9 mouse cellular contexts compared by ENCODE assay signal in the genomic region with DNA sequence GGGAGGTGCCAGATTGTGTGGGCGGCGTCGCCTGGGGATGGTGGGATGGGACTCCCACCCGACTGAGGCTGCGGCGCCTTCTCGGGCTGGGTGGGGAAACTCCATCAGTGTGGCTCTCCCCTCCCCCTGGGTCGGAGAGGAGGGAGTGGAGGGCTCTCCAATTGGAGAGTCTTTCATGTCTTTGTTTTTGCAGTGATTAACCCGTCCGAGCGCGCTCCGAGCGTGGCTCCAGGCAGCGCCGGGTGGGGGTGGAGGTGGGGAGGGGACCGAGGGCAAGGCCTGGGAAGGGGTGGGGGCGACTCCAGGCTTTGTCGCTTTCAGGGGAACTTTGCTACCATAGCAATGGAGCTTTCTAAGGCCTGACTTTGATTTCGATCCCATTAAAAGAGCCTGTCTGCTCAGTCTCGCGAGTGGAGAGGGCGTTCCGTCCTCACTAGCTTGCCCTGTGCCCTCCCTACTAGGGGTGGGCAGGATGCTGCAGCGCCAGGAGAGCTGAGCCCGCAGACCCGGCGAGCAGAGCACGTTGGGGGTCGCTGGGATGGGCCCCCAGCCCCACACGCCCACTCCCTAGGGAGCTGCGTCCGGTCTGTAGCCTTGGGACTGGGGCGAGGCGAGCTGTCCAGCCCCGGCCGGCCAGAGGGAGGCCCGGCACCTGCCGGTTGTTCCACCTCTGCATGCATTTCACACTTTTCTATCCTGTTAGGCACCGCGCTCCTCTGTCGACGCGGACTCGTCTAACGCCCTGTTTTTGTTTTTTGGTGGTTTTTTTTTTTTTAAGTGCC. TPM values are rescaled to one million over a fixed set of nuclear protein-coding genes. Genes with fewer than 3 reads are reported as not detected.
DNase-seq lines count a peak whose midpoint lies in the region; ATAC-seq and TF ChIP-seq lines count a peak whose summit lies in the region.
"Had no signal": no experiment of that assay in that cellular context is flagged by ENCODE, and none has a peak within 500 bp of the region (broad histone marks: within the 10 kb centered on the region; RNA-seq: fewer than 3 reads in every experiment).

No protein-coding gene starts in this region.

- H3K27me3 ChIP-seq in embryonic facial prominence, embryonic 11.5 days (ENCODE audit: control insufficient read depth, insufficient read depth, low read length), result peaks cover 21% of the 10 kb centered on the region
- peaks cover 19% of the 10 kb centered on the region for H3K27me3 ChIP-seq in hindbrain, postnatal 0 days (ENCODE audit: insufficient read depth, low read length)
- peaks cover 45% of the 10 kb centered on the region for H3K27me3 ChIP-seq in midbrain, embryonic 15.5 days (replicated peaks)

- H3K9ac ChIP-seq in embryonic facial prominence, embryonic 11.5 days (replicated peaks; ENCODE audit: low read length), result peak overlapping the region; percentile 56
- H3K9ac ChIP-seq in hindbrain, postnatal 0 days (replicated peaks; ENCODE audit: low read length), result peak overlapping the region; percentile 46
- peak overlapping the region; percentile 9; the same call in 1 of the 2 replicates for H3K9ac ChIP-seq in midbrain, embryonic 15.5 days

- 0% methylated on average over 45 of the region's 46 CpGs for WGBS in embryonic facial prominence, embryonic 11.5 days
- WGBS in hindbrain, postnatal 0 days, result 1% methylated on average over 46 of the region's 46 CpGs
- under 1% methylated on average over 46 of the region's 46 CpGs for WGBS in midbrain, embryonic 15.5 days

- H3K9me3 ChIP-seq in embryonic facial prominence, embryonic 11.5 days (replicated peaks; ENCODE audit: control insufficient read depth, low read length), result no peaks in the 10 kb centered on the region
- no peaks in the 10 kb centered on the region for H3K9me3 ChIP-seq in hindbrain, postnatal 0 days (ENCODE audit: low read length)
- no peaks in the 10 kb centered on the region for H3K9me3 ChIP-seq in midbrain, embryonic 15.5 days

- H3K27ac ChIP-seq in embryonic facial prominence, embryonic 11.5 days (replicated peaks; ENCODE audit: low read depth, low read length), result peak overlapping the region; percentile 78
- H3K27ac ChIP-seq in hindbrain, postnatal 0 days, result peak overlapping the region; percentile 41; the same call in 1 of the 2 replicates
- H3K27ac ChIP-seq in midbrain, embryonic 15.5 days, result peak overlapping the region; percentile 50

- ATAC-seq in embryonic facial prominence, embryonic 11.5 days (replicated peaks; ENCODE audit: insufficient number of reproducible peaks, low FRiP score, low TSS enrichment, low read depth), result peak; percentile 81
- peak; percentile 81 for ATAC-seq in hindbrain, postnatal 0 days
- peak; percentile 81 for ATAC-seq in midbrain, embryonic 15.5 days (replicated peaks)

- peak overlapping the region; percentile 81 for H3K4me2 ChIP-seq in embryonic facial prominence, embryonic 11.5 days (ENCODE audit: low read depth, low read length)
- H3K4me2 ChIP-seq in hindbrain, postnatal 0 days (ENCODE audit: low read depth, low read length), result peak overlapping the region; percentile 65
- peak overlapping the region; percentile 57 for H3K4me2 ChIP-seq in midbrain, embryonic 15.5 days

- peak overlapping the region; percentile 33 for H3K4me3 ChIP-seq in embryonic facial prominence, embryonic 11.5 days (ENCODE audit: low read depth, low read length)
- peak overlapping the region; percentile 34 for H3K4me3 ChIP-seq in hindbrain, postnatal 0 days (ENCODE audit: low read length)
- peak overlapping the region; percentile 31 for H3K4me3 ChIP-seq in midbrain, embryonic 15.5 days

- TF ChIP-seq CTCF in hindbrain, postnatal 0 days (IDR thresholded peaks at IDR 0.05; ENCODE audit: low read depth), result no peak

- H3K36me3 ChIP-seq in embryonic facial prominence, embryonic 11.5 days (replicated peaks; ENCODE audit: control insufficient read depth, insufficient read depth, low read depth, low read length), result no peaks in the 10 kb centered on the region
- H3K36me3 ChIP-seq in hindbrain, postnatal 0 days (ENCODE audit: insufficient read depth, low read length), result no peaks in the 10 kb centered on the region
- H3K36me3 ChIP-seq in midbrain, embryonic 15.5 days (replicated peaks), result no peaks in the 10 kb centered on the region

- no peaks in the 10 kb centered on the region; the same call in 1 of the 2 replicates for H3K4me1 ChIP-seq in embryonic facial prominence, embryonic 11.5 days (ENCODE audit: control insufficient read depth, insufficient read depth, low read length)
- peaks cover 14% of the 10 kb centered on the region; the same call in 1 of the 2 replicates for H3K4me1 ChIP-seq in hindbrain, postnatal 0 days (ENCODE audit: insufficient read depth, low read length)
- peaks cover 29% of the 10 kb centered on the region for H3K4me1 ChIP-seq in midbrain, embryonic 15.5 days

- peak; percentile 23 for DNase-seq in layer of hippocampus, adult 9-11 months
- no peak for DNase-seq in layer of hippocampus, adult 9-10 months (ENCODE audit: low spot score)
- DNase-seq in embryonic facial prominence, embryonic 11.5 days (ENCODE audit: low spot score), result peak; percentile 75
- peak; percentile 55 for DNase-seq in hindbrain, postnatal 0 days (ENCODE audit: low spot score)
- DNase-seq in ovary, adult 18-20 months (ENCODE audit: low spot score), result no peak
- no peak for DNase-seq in testis, postnatal 10 days (ENCODE audit: low spot score)
- DNase-seq in adrenal gland, postnatal 36 days, result no peak

RNA-seq across cellular contexts. Expression of a gene that starts 30.6 kb away (rescaled TPM):
- 8.6 and 10.5 TPM in 2 replicates for polyA plus RNA-seq in embryonic facial prominence, embryonic 11.5 days (2014; fragmentation: Nextera tagmentation; extraction: Ambion mirVana)
- 0.14 and 0.42 TPM in 2 replicates for total RNA-seq in hindbrain, postnatal 0 days (2014; rRNA removed)
- 0.10 and 0.30 TPM in 2 replicates for polyA plus RNA-seq in hindbrain, postnatal 0 days (2015; fragmentation: Nextera tagmentation; extraction: Ambion mirVana)
- 3.9 and 6.1 TPM in 2 replicates for polyA plus RNA-seq in midbrain, embryonic 15.5 days (2015; fragmentation: Nextera tagmentation; extraction: Ambion mirVana)
- total RNA-seq in adrenal gland, postnatal 36 days (2021), result not detected
- total RNA-seq: left cerebral cortex, postnatal 10 days had no signal

RNA-seq across cellular contexts. Expression of a gene that starts 42.6 kb away (rescaled TPM):
- 0.36 and 0.38 TPM in 2 replicates for polyA plus RNA-seq in embryonic facial prominence, embryonic 11.5 days (2014; fragmentation: Nextera tagmentation; extraction: Ambion mirVana)
- total RNA-seq in hindbrain, postnatal 0 days (2014; rRNA removed), result 0.31 TPM in 1 of 2 replicates, not detected in the other
- polyA plus RNA-seq in hindbrain, postnatal 0 days (2015; fragmentation: Nextera tagmentation; extraction: Ambion mirVana), result 0.54 and 0.75 TPM in 2 replicates
- polyA plus RNA-seq in midbrain, embryonic 15.5 days (2015; fragmentation: Nextera tagmentation; extraction: Ambion mirVana), result 0.96 and 1.2 TPM in 2 replicates
- total RNA-seq in adrenal gland, postnatal 36 days (2021), result 1 to 10 TPM; 1.4 to 1.7 TPM

Comparison
In these comparisons a context has a peak if more than half of its experiments do, and no peak if none do; other contexts are left out.
1. DNase-seq: peak in layer of hippocampus, adult 9-11 months (single experiment), embryonic facial prominence, embryonic 11.5 days (single experiment) and hindbrain, postnatal 0 days (single experiment); none in layer of hippocampus, adult 9-10 months (single experiment), ovary, adult 18-20 months (single experiment), testis, postnatal 10 days (single experiment) and adrenal gland, postnatal 36 days (0 of 2).
2. Peak in every context shown above with its lines, with median percentiles within 50 percentile points of each other: ATAC-seq, H3K27ac ChIP-seq, H3K4me2 ChIP-seq, H3K4me3 ChIP-seq and H3K9ac ChIP-seq.